Mouse (Mus musculus) left cerebral cortex, adult 11 months (tissue): ENCODE measurements at regions not wholly inside any gene's neighbourhood (a gene's known extent, or its start where the extent isn't known, plus 50 kb on each side); places are given as distances from the start of the nearest gene placed in this dataset.
"Not testable (repeated sequence)": the region's sequence is repeated elsewhere in the genome, so short reads cannot be mapped to it uniquely, and the experiment has no call there.

ENCODE experiments used
- DNase-seq: peaks from one replicate; pipeline ENCODE4 v3.0.0; 2022; ENCODE audit warnings: low spot score

DNA sequence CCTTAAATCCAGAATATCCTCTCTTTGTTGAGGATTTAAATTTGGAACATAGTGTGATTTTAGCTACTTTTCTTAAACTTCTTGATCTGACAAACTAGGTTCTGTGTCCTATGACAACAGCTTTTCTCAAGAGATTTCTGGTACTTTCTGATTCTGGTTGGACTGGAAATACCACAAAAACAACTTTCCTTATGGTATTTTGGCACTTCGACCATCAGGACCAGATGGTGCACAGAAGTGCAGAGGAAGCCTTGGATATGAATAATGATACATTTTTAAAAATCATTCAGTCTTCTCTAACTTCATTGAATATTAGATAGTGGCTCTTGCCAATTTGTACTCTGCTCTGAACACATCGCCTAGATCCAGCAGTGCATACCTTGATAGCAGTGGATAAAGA lies 303.8 kb upstream of the Flrt2 start:
- peak; percentile 47 for DNase-seq

- no peak for DNase-seq
These were observed 299.2 kb upstream of the Flrt2 start for GRCm38 (mm10) chr12:95392821-95393220.

GRCm38 (mm10) chr12:95394991-95395530 lies 297.0 kb upstream of the Flrt2 start:
- DNase-seq: no peak

GRCm38 (mm10) chr12:95420861-95421260 lies 271.2 kb upstream of the Flrt2 start:
- no peak for DNase-seq

DNA sequence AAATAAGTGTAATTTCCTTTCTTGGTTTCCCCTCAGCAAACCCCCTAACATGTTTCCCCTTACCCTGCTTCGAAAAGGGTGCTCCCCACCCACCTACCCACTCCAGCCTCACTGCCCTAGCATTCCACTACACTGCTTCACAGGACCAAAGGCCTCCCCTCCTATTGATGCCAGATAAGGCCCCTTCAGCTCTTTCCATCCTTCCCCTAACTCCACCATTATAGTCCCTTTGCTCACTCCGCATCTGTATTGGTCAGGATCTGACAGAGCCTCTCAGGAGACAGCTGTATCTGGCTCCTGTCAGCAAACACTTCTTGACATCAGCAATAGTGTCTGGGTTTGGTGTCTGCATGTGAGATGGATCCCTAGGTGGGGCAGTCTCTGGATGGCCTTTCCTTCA lies 267.3 kb upstream of the Flrt2 start:
- DNase-seq: no peak

DNA sequence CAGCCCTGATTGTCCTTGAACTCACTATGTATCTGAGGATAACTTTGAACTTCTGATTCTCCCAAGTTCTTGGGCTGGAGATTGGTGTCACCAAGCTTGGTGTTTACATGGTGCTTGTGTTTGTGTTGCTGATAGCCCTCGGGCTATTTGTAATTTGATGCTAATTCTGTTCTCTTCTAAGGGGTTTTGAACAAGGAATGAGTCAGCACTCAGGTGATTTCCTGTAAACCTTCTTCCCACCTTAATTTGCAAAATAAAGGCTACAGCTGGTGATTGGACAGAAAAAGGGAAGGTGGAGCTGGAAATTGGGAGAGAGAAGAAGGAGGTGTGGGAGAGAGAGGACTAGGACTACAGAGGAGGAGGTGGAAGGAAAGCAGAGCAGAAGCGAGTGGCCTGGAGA lies 254.8 kb upstream of the Flrt2 start:
- no peak for DNase-seq

GRCm38 (mm10) chr12:95457480-95457879 lies 234.5 kb upstream of the Flrt2 start:
- no peak for DNase-seq

DNA sequence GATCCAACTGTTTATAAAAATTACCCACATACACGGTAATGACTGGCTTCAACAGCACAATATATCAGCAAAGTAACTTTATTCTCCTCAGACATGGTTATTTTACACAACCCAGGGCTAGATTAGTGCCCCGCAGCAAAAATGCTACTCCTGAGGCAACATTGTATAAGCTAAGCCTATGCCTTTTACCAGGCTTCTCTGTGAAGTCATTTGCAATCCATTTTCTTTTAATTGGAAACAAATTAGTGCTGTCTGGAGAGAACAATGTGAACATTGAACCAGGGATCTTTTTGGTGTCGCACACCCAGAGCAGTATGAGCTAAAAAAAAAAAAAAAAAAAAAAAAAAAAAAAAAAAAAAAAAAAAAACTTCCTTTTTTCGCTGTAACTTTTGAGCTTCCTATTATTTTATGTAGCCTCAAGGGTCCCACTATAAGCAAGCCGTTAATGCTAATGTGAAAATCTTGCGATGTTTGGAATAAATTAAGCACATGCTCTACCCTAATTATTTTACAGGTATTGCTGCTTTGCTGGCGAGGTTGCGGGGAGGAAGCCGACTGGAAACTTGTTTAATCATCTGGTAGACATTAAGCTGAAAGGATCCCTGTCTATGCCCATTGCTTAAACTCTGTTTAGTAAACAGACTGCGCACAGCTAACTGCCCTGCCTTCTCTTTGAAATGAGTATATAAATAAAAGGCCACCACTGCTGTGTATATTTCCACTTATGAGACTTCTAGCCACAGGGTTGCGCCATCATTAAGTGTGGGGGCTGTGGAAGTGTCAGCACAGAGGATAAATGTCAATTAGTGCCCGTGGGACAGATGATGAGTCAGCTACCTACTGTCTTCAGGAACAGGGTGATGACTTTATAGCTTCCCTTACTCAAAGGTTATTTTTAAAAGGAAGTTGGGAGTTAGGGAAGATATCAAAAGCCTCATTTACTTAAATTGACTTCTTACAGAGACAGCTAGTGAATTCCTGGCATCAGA lies 225.2 kb upstream of the Flrt2 start:
- no peak for DNase-seq

GRCm38 (mm10) chr12:95469897-95470296 lies 222.1 kb upstream of the Flrt2 start:
- DNase-seq: no peak

GRCm38 (mm10) chr12:95486502-95486901 lies 205.5 kb upstream of the Flrt2 start:
- no peak for DNase-seq

- DNase-seq: no peak
These were observed 203.7 kb upstream of the Flrt2 start for GRCm38 (mm10) chr12:95488371-95488770.

GRCm38 (mm10) chr12:95489374-95489773 lies 202.7 kb upstream of the Flrt2 start:
- DNase-seq: no peak

DNA sequence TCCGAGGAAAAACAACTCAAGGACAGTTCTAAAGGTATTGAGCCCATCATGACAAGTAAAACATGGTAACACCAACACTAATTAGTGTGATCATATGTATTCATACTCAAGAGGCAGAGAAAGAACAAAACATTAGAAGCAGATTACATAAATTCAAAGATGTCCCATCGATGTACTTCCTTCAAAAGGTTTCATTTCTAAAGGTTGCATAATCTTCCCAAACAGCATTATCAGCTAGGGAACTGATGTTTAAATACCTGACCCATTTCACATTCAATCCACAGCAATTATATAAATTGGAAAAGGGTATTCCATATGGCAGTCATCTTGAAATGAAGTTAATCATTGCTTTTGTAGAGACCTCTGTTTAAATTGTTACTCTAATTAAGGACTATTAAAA lies 202.2 kb upstream of the Flrt2 start:
- DNase-seq: no peak

- DNase-seq: not testable (repeated sequence)
These were observed 200.1 kb upstream of the Flrt2 start for GRCm38 (mm10) chr12:95491806-95492436.

- DNase-seq: no peak
These were observed 190.6 kb upstream of the Flrt2 start for GRCm38 (mm10) chr12:95501443-95501842.

GRCm38 (mm10) chr12:95520008-95520407 lies 172.0 kb upstream of the Flrt2 start:
- DNase-seq: no peak

DNA sequence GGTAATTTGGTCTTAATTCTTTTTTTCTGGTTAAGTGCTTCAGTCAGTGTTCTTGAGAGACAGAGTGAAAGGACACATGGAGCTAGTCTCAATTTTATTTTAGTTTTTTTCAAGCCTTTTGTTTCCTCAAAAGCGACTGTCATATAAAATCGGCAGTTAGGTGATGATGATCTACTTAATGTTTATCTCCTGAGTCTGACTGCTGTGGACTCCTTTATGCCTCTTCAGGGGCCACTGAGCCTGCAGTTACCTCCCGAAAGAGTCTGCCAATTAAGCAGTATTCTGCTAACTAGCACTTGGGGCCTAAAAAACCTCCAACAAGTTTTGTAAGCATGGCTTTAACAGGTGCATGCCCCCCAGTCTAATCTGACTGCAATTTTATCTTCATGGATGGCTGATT lies 170.0 kb upstream of the Flrt2 start:
- no peak for DNase-seq

GRCm38 (mm10) chr12:95533888-95534639 lies 158.0 kb upstream of the Flrt2 start:
- DNase-seq: no peak

- DNase-seq: no peak
These were observed 144.7 kb upstream of the Flrt2 start for GRCm38 (mm10) chr12:95547301-95547700.

- no peak for DNase-seq
These were observed 138.9 kb upstream of the Flrt2 start for GRCm38 (mm10) chr12:95553129-95553528.

DNA sequence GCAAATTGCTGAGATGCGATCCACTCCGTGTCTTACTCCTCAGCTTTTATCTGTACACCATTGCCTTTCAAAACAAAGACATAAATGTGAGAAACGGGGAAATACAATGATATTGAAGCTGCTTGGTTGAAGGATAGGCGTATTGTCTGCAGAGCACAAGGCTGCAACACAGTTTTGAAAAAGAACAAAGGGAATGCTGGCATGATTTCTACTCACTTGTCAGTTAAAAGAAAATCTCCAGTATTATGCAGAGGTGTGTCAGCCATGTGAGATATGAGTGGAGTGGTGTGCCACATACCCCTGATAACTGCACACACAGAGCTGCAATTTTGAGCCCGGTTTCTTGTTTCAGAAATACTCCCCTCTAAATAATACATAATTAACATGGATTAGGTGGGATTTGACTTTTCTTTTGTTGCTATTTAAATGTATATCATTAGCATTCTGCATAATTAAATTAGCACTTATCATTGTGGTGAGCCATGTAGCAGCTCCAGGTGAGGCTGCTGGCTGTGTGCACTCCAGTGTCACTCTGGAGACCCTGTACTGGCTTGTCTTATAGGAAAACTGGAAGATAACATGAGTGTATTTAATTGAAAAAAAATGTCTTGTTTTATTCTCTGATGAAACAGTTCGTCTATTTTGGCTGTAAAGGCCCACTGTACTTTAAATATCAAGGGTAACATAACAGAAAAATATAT lies 133.2 kb upstream of the Flrt2 start:
- no peak for DNase-seq

DNA sequence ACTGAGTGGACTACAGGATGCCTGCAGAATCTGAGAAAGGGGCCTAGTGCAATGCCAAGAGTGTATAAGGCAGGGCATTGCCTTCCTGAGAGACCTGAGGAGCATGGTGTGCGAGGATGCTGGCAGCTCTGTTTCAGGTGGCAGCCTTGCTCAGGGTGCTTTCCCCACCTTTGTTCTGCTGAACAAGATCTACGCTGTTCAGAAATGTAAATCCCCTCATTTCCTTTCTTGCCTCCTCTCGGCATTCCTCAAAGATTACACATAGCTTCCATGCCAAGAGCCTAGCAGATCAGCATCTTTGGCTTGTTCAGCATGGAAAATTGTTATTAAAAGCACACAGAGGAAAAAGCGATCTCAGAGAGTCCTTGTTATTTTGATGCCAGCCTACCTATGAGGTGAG lies 128.6 kb upstream of the Flrt2 start:
- no peak for DNase-seq
